Mouse (Mus musculus) small intestine, adult 2 months (tissue): Measurements from ENCODE around the gene Vps37c.

Experiments
- CTCF ChIP-seq: fragments of 200-500 bp; IDR thresholded peaks from 2 replicates; pipeline ENCODE4 v1.5.1; 2012; ENCODE audit warnings: low read depth, mild to moderate bottlenecking, control low read depth, inconsistent platforms, low read length, moderate library complexity, mixed read lengths; ENCODE audit not compliant: insufficient replicate concordance, insufficient read length; ENCODE audit errors: extremely low read depth
- POLR2A ChIP-seq: fragments of 200-500 bp; IDR thresholded peaks from 2 replicates; pipeline ENCODE4 v1.6.1; 2012; ENCODE audit warnings: low read depth, mild to moderate bottlenecking, control low read depth, inconsistent platforms, low read length, moderate library complexity

GRCm38 (mm10) chr19:10665093-10665492 is 23.4 kb upstream of the Vps37c start:
- TF ChIP-seq CTCF = no peak
- TF ChIP-seq POLR2A = no peak
